Mouse (Mus musculus) frontal cortex, postnatal 14 days (tissue): ENCODE measurements around the gene Fam169b.
"Not testable (repeated sequence)": the region's sequence is repeated elsewhere in the genome, so short reads cannot be mapped to it uniquely, and the experiment has no call there.

Source experiments
- DNase-seq, 2 experiments: peaks; one replicate each; pipeline ENCODE4 v3.0.0; 2022; ENCODE audit warnings: low spot score in 2 of 2

Gene Fam169b

DNA sequence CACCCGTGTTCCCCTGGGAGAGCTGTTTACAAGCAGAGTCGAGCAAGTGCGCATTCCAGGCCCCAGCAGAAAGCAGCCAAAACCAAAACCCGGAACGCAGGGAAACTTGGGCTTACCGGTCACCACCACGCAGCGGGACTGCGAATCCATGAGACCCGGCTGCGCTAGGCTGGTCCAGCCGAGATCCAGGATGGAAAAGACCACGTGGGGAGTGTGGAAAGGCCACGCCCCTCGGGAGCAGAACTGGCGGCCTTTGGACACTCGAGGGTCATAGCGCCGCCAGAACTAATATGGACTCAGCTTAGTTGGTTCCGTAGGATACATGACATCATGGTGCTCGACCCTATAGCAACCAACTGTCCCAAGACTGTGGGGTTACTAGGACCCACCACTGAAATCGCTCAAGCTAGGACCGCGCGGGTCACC is 9.6 kb upstream of the Fam169b start, which contains the start of gene Pgpep1l:
TSS of gene Pgpep1l (minus strand) at position 206 of the 426 bp plus-strand sequence.
- no peak for DNase-seq

- peak; percentile 56 to 63 for DNase-seq
Observed at GRCm38 (mm10) chr7:68264531-68264930, 9.1 kb upstream of the Fam169b start.

GRCm38 (mm10) chr7:68265391-68265790 is 8.2 kb upstream of the Fam169b start:
- DNase-seq = no peak

- no peak for DNase-seq
Observed at GRCm38 (mm10) chr7:68266691-68267090, 6.9 kb upstream of the Fam169b start.

DNA sequence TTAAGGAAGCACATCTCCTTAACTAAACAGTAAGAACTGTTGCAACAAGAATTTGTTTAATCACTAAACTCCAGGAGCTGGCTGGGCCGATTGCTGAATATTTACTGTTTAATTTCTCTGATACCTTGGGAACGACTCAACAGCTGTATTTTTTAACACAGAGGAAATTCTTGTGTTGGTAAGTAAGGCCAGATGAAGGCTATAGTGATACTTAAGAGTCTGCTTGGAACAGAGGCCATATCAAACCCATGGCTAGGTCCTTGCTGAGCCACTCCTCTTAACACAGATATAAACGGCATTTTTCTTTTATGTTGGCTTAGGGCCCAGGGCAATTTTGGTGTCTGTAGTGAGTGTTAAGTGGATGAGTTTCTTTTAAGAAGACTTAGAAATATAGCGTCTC is 3.1 kb upstream of the Fam169b start:
- no peak for DNase-seq

GRCm38 (mm10) chr7:68271816-68272215 is 1.8 kb upstream of the Fam169b start:
- no peak for DNase-seq

- no peak for DNase-seq
Observed at GRCm38 (mm10) chr7:68272607-68273006, 1.0 kb upstream of the Fam169b start.

DNA sequence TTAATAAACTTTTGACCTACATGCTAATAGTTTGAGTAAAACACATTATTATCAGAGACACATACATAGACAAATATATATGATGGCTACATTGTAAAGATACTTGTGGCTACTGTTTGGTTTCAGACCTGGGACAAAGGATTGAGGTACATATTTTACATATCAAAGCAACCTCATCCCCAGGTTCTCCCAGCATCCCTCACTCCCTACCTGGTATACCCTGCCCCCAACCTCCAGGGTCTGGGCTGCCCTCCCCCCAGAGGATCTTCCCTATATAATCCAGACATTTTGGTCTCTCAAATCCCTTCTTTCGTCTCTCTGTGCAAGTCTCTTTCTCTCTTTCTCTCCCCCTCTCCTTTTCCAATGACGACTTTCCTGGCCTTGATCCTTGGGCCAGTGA is 579 bp downstream of the Fam169b start:
- DNase-seq = no peak

- no peak for DNase-seq
Observed at GRCm38 (mm10) chr7:68274951-68275350, 1.3 kb downstream of the Fam169b start.

- DNase-seq = not testable (repeated sequence)
Observed at GRCm38 (mm10) chr7:68275445-68275837, 1.8 kb downstream of the Fam169b start.

GRCm38 (mm10) chr7:68275838-68276731 is 2.4 kb downstream of the Fam169b start:
- no peak for DNase-seq

DNA sequence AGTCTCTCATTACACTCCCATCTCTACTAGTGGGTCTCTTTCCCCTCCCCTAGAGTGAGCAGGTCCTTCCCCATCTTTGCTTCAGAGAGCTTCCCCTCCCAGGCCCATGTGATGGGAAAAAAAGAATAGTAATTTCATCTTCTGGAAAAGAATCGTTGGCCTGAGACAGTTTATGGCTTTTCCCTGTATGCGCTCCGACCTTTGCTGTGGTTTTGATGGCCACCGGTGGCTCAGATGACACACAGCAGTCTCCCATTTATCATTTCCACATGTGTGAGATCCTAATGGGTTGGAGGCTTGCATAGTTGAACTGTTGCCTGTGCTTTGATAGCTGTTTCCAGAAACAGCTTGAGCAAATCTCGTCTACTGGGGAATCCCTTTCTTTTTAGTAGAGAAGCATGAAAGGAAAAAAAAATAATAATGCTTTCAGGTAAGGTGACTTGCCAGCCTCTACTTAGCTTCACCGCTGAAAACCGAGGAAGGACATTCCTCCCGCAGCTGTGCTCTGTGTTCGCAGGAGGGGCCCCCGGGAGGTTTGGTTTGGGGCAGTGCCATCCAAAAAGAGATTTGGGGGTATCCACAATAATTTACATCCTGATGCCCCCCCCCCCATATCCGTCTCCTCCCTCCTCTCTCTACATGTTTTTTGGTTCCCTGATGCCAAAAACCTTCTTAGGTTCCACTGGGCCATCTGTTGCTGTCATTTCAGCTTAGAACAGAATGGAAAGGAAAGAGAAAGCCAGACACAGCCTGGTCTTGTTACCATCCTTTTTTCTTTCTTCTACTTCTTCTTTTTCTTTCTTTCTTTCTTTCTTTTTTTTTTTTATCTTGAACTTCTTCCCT is 3.6 kb downstream of the Fam169b start:
- DNase-seq = no peak

- no peak for DNase-seq
Observed at GRCm38 (mm10) chr7:68277897-68278270, 4.2 kb downstream of the Fam169b start.

GRCm38 (mm10) chr7:68278385-68278784 is 4.7 kb downstream of the Fam169b start:
- DNase-seq = no peak

DNA sequence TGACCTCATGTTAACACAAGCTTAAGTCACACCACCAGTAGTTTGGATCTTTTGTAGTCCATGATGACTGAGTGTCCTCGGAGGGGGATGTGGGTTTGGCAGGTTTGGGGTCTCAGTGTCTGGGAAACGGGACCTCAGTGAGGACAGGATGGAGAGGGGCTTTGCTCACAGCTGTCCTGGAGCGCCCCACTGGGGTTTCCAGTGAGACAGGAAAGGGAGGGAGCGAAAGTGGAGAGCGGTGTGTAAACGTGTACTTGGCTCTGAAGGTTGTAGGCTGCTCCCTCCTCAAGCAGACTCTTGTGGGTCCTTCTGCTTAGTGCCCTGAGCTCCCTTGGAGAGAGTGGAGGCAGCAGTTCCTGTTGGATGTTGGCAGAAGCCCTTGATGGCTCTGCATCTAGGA is 5.3 kb downstream of the Fam169b start:
- no peak for DNase-seq

DNA sequence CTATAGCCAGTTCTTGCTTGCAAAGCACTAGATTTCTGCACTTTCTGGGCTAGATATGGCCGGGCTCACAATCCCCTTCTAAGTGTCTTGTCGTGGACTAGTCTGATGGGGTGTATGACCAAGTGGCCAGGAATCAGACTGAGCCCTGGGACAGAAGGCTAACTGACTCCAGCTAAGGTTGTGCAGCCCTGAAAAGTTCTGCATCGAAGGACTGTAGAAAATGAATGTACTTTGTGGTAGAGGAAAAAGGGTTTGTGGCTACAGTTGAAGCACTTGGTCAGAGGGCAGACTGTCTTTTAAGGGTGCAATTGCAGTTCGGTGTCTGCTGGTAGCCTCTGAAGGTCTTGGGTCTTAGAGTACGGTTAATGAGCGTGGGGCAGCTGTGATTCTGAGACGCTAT is 5.8 kb downstream of the Fam169b start:
- DNase-seq = no peak

DNA sequence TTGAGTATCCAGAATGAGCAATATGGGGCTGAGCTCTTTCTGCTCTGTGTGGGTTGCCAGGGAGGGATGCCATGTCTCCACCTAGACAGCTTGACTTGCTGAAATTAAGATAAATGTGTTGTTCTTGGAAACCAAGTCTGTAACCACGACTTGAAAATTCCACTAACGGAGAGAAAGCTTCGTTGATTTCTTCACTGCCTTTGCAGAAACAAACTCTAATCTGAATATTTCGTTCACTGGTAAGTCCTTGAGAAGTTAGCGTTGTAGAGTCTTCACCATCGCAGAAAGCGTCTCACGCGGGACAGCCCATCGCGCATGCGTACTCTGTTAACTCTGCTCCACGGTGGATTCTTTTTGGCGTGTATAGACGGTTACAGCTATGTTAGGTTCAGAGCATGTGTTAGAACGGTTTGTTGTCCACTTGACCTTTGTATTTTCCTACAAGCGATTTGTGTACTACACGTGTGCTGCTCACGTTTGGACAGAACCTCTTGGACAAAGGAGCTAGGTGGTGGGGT is 6.8 kb downstream of the Fam169b start:
- no peak for DNase-seq

DNA sequence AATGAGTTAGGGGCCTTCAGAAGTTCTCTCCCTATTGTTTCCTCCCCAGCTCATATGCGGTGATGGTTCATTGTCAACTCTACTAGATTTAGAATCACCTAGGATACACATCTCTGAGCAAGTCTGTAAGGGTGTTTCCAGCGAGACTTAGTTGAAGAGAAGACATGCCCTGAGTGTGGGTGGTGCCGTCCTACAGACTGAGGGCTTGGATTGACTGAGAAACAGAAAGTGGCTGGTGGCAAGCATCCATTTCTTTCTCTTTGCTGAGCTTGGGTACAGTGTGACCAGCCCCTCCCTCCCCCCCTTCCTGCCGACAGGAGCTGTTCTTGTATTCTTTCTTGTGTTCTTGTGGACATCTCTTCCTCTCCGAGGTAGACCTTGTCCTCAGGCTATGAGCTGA is 7.7 kb downstream of the Fam169b start:
- DNase-seq = no peak

- no peak for DNase-seq
Observed at GRCm38 (mm10) chr7:68282304-68283132, 8.9 kb downstream of the Fam169b start.

- not testable (repeated sequence) for DNase-seq
Observed at GRCm38 (mm10) chr7:68283133-68283520, 9.5 kb downstream of the Fam169b start.

GRCm38 (mm10) chr7:68283776-68284175 is 10.1 kb downstream of the Fam169b start:
- DNase-seq = no peak
